In genomic region chr14:74946751-74947375, GRCm38 (mm10) we compare ENCODE assay signal across 8 mouse cellular contexts. TPM values are rescaled to one million over a fixed set of nuclear protein-coding genes. Genes with fewer than 3 reads are reported as not detected.
DNase-seq lines count a peak whose midpoint lies in the region; ATAC-seq and TF ChIP-seq lines count a peak whose summit lies in the region.

No protein-coding gene starts in this region.

- no peaks in the 10 kb centered on the region for H3K27me3 ChIP-seq in embryonic facial prominence, embryonic 15.5 days
- H3K27me3 ChIP-seq in kidney, embryonic 14.5 days (ENCODE audit: control insufficient read depth, insufficient read depth, low read length): no peaks in the 10 kb centered on the region
- no peaks in the 10 kb centered on the region for H3K27me3 ChIP-seq in limb, embryonic 15.5 days
- no peaks in the 10 kb centered on the region for H3K27me3 ChIP-seq in midbrain, postnatal 0 days (ENCODE audit: insufficient read depth, low read length)

- under 1% methylated on average over 52 of the region's 56 CpGs for WGBS in embryonic facial prominence, embryonic 15.5 days
- under 1% methylated on average over 56 of the region's 56 CpGs for WGBS in kidney, embryonic 14.5 days
- WGBS in limb, embryonic 15.5 days: under 1% methylated on average over 56 of the region's 56 CpGs
- WGBS in midbrain, postnatal 0 days: under 1% methylated on average over 56 of the region's 56 CpGs

- 0 out of 2 replicates have a peak, but pooled peaks have one; percentile 10 for TF ChIP-seq CTCF in midbrain, postnatal 0 days (IDR thresholded peaks at IDR 0.05)

- peak; percentile 83 for ATAC-seq in embryonic facial prominence, embryonic 15.5 days (ENCODE audit: insufficient number of reproducible peaks, low FRiP score, low TSS enrichment, low read depth)
- ATAC-seq in kidney, embryonic 14.5 days (ENCODE audit: low FRiP score, low TSS enrichment): peak; percentile 74
- peak; percentile 66 for ATAC-seq in limb, embryonic 15.5 days (ENCODE audit: insufficient number of reproducible peaks, low FRiP score, low TSS enrichment, low read depth)
- ATAC-seq in midbrain, postnatal 0 days (ENCODE audit: low FRiP score): peak; percentile 83

- peak overlapping the region; percentile 74 for H3K4me2 ChIP-seq in embryonic facial prominence, embryonic 15.5 days (replicated peaks)
- H3K4me2 ChIP-seq in kidney, embryonic 14.5 days (replicated peaks; ENCODE audit: low read depth, low read length): peak overlapping the region; percentile 69
- peak overlapping the region; percentile 67 for H3K4me2 ChIP-seq in limb, embryonic 15.5 days
- H3K4me2 ChIP-seq in midbrain, postnatal 0 days (ENCODE audit: low read depth, low read length, poor library complexity, severe bottlenecking): peak overlapping the region; percentile 94

- no peaks in the 10 kb centered on the region for H3K36me3 ChIP-seq in embryonic facial prominence, embryonic 15.5 days
- no peaks in the 10 kb centered on the region for H3K36me3 ChIP-seq in kidney, embryonic 14.5 days (ENCODE audit: control insufficient read depth, insufficient read depth, low read length)
- H3K36me3 ChIP-seq in limb, embryonic 15.5 days: no peaks in the 10 kb centered on the region
- no peaks in the 10 kb centered on the region for H3K36me3 ChIP-seq in midbrain, postnatal 0 days (ENCODE audit: insufficient read depth, low read length)

- H3K9ac ChIP-seq in embryonic facial prominence, embryonic 15.5 days: peak overlapping the region; percentile 78
- H3K9ac ChIP-seq in kidney, embryonic 14.5 days (ENCODE audit: low read depth, low read length): peak overlapping the region; percentile 85
- H3K9ac ChIP-seq in limb, embryonic 15.5 days: peak overlapping the region; percentile 78
- H3K9ac ChIP-seq in midbrain, postnatal 0 days (replicated peaks; ENCODE audit: low read length, poor library complexity, severe bottlenecking): peak overlapping the region; percentile 95

- H3K27ac ChIP-seq in embryonic facial prominence, embryonic 15.5 days (replicated peaks): peak overlapping the region; percentile 96
- H3K27ac ChIP-seq in kidney, embryonic 14.5 days (ENCODE audit: low read depth, low read length): peak overlapping the region; percentile 77
- peak overlapping the region; percentile 94 for H3K27ac ChIP-seq in limb, embryonic 15.5 days
- peak overlapping the region; percentile 95 for H3K27ac ChIP-seq in midbrain, postnatal 0 days (ENCODE audit: low read depth, low read length)

- peaks cover 36% of the 10 kb centered on the region for H3K4me1 ChIP-seq in embryonic facial prominence, embryonic 15.5 days
- H3K4me1 ChIP-seq in kidney, embryonic 14.5 days (ENCODE audit: control insufficient read depth, insufficient read depth, low read length): peaks cover 28% of the 10 kb centered on the region
- H3K4me1 ChIP-seq in limb, embryonic 15.5 days: peaks cover 29% of the 10 kb centered on the region
- H3K4me1 ChIP-seq in midbrain, postnatal 0 days (ENCODE audit: insufficient read depth, low read length): no peaks in the 10 kb centered on the region; the same call in 1 of the 2 replicates

- peak overlapping the region; percentile 96 for H3K4me3 ChIP-seq in embryonic facial prominence, embryonic 15.5 days (replicated peaks)
- H3K4me3 ChIP-seq in kidney, embryonic 14.5 days (ENCODE audit: low read length): peak overlapping the region; percentile 88
- peak overlapping the region; percentile 90 for H3K4me3 ChIP-seq in limb, embryonic 15.5 days
- peak overlapping the region; percentile 51 for H3K4me3 ChIP-seq in midbrain, postnatal 0 days (ENCODE audit: low read depth, low read length)

- H3K9me3 ChIP-seq in embryonic facial prominence, embryonic 15.5 days (replicated peaks): no peaks in the 10 kb centered on the region
- H3K9me3 ChIP-seq in kidney, embryonic 14.5 days (ENCODE audit: control insufficient read depth, low read length): no peaks in the 10 kb centered on the region
- H3K9me3 ChIP-seq in limb, embryonic 15.5 days: no peaks in the 10 kb centered on the region
- H3K9me3 ChIP-seq in midbrain, postnatal 0 days (ENCODE audit: low read length): no peaks in the 10 kb centered on the region

- DNase-seq in 3134 (ENCODE audit: extremely low read depth, insufficient read length, low spot score): peak; percentile 81
- peak; percentile 55 to 68 for DNase-seq in adrenal gland, postnatal 4 days (ENCODE audit: low spot score in 2 of 2)
- peak; percentile 82 to 83 for DNase-seq in heart, adult 9 months (ENCODE audit: low spot score in 2 of 2)
- peak; percentile 83 for DNase-seq in midbrain, postnatal 0 days (ENCODE audit: low spot score)
- DNase-seq in spleen, postnatal 14 days (ENCODE audit: low spot score in 2 of 2): peak; percentile 71 to 78

RNA-seq across cellular contexts. Expression of gene Lrch1, which starts 0.8 kb away (rescaled TPM):
- 10 to 100 TPM; 25.9 to 27.4 TPM for total RNA-seq in adrenal gland, postnatal 4 days (2021)
- 17.3 and 18.8 TPM in 2 replicates for polyA plus RNA-seq in embryonic facial prominence, embryonic 15.5 days (2015; fragmentation: Nextera tagmentation; extraction: Ambion mirVana)
- polyA plus RNA-seq in kidney, embryonic 14.5 days (2014; fragmentation: Nextera tagmentation; extraction: Ambion mirVana): 11.1 and 18.6 TPM in 2 replicates
- polyA plus RNA-seq in limb, embryonic 15.5 days (2015; fragmentation: Nextera tagmentation; extraction: Ambion mirVana): 14.3 and 14.6 TPM in 2 replicates
- total RNA-seq in midbrain, postnatal 0 days (2014; rRNA removed): 21.7 and 22.3 TPM in 2 replicates
- 15.7 and 22.4 TPM in 2 replicates for polyA plus RNA-seq in midbrain, postnatal 0 days (2015; fragmentation: Nextera tagmentation; extraction: Ambion mirVana)

Comparison
In these comparisons a context has a peak if more than half of its experiments do, and no peak if none do; other contexts are left out.
1. Peak in every context shown above with its lines: DNase-seq, ATAC-seq, H3K4me3 ChIP-seq and H3K27ac ChIP-seq.